Mouse (Mus musculus) heart, postnatal 14 days (tissue): ENCODE data around the gene Krt79. TPM values are rescaled to one million over a fixed set of nuclear protein-coding genes. Genes with fewer than 3 reads are reported as not detected.
A peak's percentile ranks its signal among the peaks of the same experiment; 100 is the strongest.

ENCODE experiments used
- DNase-seq, 2 experiments: peaks; one replicate each; pipeline ENCODE4 v3.0.0; 2021 to 2022
- intact Hi-C: fragments of 180-260 bp; cut with DNase I; formaldehyde crosslinking; loops from one replicate; pipeline ENCODE4 v1.15.1; 2025
- microRNA-seq, 2 experiments: library from miRNA; unstranded; fragments of <30 nt; microRNA quantifications; one replicate each; pipeline ENCODE4 v1.2.0; 2021 to 2022
- total RNA-seq, 2 experiments: library from RNA; stranded (reverse); gene quantifications; 2 replicates each; pipeline ENCODE4 v1.2.3; 2021

Gene Krt79
- total RNA-seq, 2 experiments from 2014 or later = 0.26 to 0.34 TPM

DNA sequence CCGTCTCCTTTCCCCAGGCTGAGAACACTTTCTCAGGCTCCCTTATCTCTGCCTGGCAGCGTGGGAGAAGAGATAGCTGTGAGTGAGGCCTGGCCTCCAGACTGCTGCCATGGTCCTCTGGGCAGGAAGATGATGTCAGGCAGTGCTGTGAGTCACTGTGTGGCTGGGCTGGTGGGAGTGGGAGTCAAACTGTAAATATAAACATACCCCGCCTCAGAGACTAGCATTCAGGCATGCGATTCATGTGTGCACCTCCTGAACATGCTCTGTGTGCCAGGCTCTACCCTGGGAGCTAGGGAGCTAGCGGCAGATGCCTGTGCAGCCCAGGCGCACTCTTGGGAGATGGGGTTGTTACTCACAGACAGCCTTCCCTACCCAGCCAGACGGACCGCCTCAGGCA is 1.8 kb upstream of the Krt79 start:
- intact Hi-C loops = no loop called here
- no peak for DNase-seq

DNA sequence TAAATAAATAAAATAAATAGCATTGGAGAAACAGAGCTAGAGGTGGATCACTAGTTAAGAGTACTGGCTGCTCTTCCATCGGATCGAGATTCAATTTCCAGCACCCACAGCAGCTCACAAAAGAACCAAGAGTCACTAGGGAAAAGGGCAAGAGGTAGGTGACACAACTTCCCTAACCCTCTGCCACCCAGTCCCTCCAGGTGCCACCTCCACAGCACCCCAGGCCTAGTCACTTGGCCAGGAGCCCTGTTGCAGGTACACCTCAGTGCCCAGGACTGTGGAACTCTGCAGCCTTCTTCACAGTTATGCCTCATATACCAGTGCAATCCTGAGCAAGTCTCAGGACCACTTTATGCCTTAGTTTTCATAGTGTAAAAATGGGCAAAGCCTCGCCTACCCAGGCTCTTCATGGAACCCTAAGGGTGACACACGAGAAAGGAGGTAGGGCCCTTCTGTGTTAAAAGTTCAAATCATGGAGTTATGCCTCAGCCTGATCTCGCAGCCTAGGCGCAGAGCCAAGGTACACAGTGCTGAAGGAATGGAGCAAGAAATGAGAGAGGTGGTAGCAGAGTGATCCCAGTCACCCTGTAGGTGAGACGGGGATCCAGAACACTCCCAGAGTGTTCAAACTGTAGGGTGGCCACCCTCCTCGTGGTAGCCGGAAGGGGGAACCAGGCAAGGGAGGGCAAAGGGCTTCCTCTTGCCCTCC is 1.4 kb downstream of the Krt79 start:
- intact Hi-C loops = no loop called here
- DNase-seq = no peak

DNA sequence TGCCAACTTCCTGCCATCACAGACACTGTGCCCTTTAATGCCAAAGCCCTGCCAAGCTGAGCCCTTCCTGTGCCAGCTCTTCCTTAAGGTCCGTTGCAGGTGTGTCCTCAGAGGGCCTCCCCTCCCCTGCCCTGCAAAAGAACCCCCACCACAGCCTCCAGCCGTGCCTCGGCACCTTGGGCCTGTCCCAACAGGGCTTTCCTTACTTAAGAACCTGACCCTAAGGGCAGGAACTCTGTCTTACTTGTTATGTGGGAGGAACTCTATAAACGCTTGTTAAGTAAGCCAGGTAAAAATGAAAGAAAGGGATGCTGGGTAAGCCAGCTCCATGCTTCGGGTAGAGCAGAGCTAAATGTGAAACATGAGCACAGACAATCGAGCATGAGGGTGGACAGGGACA is 7.1 kb downstream of the Krt79 start:
- intact Hi-C loops = no loop called here
- DNase-seq = no peak

DNA sequence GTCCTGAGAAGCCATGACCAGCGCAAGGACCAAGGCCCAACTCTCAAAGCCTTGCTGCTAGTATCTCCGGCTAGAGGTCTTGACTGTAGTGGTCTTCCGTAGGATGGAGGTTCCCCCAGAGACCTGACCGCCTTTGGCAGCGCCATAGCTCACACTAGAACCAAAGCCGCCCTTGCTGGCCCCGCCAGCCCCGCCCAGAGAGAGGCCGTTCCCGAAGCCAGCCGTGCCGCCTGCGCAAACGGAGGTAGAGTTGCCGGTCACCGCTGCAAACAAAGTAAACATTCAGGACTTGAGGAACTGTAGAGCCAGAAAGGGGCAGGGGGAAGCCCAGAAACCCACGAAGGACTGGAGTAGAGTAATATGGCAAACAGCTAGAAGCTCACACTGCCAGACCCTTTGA is 10.5 kb downstream of the Krt79 start:
- peak in 1 of 2 experiments; percentile 16 for DNase-seq
- intact Hi-C loops = no loop called here

DNA sequence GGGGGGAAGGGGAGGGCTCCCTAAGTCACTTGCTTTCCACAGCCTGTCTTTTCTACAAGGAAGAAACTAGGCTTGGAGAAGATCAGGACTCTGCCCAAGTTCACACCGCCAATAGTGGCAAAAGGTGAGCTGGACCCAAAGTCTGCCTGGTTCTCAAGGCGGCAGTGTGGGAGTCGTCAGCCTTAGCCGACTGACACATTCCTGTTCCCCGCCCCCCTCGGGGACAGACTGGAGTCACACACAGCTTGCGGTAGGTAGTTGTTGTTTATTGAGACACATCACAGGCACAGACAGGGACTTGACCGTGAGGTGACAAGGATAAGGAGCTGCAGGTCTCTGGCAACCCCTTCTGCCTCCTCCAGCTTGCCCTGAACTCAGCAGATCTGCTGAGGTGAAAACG is 11.0 kb downstream of the Krt79 start:
- intact Hi-C loops = no loop called here
- DNase-seq = no peak

DNA sequence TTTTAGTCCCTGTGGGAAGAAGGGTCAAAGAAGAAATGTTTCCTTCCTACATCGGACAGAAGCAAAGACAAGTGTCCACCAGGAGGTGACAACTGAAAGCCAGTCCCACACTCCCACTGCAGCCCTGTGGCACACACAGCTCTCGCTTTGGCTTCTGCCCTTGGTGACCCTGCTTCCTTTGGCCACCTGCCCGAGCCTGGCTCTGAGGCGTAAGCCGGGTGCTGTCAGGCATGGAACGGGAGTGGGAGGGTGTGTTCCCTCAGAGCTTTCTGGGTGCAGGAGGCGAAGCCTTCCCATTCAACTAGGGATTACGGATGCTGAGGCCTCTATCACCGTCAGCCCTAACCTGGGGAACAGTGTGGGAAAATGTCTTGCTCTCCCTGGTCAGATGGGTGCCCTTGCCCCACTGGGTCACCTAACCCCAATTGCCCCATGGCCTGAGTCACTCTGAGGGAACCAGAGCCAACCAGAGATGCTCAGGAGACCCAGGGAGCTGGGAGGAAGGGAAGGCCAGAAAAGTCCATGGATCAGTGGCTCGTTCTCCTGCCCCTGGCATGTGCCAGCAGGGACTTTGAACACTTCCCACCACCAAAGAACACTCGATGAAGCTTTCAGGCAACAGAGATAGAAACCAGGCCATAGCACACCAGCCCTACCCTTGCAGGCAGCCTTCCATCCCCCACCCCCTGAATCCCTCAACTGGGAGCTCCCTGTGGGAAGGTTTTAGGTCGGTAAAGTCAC is 12.6 kb downstream of the Krt79 start:
- intact Hi-C loops = no loop called here
- DNase-seq = peak in 1 of 2 experiments; percentile 35

DNA sequence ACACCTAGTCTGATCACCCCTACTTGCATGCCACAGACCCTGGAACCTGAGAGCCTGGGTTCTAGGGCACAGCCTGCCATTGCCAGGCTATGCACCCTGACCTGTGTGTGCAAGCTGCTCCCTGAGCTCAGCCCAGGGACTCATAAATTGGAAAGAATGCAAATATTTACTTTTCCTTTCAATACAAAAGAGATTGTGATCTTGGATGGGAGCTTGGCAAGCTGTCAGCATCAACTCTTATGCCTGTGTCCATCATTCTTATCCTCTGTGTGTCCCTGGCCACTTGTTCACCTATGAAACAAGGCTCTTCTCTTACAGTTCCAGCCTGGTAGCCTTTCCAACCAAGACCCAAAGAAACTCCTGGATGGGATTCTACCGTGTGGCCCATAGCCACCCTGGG is 15.1 kb downstream of the Krt79 start:
- intact Hi-C loops = no loop called here

DNA sequence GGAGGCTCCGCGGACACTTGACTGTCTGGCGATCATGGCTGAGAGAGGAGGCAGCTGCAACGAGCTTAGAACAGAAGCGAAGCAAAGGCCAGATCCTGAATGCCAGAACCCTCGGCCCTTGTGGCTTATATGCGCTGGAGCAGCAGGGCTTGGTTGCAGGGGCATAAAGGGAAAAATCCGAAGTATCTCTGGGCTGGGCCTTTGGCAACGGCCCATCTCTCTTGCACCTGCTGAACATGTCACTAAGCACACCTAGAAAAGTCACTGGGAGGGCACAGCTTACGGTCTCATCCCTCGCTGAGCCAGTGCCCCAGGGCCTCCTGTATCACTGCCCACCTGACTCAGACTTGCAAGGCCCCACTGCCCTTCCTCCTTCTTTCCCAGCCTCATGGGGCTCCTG is 15.5 kb downstream of the Krt79 start, which contains the start of gene Krt4:
Gene Krt4 (minus strand): TSS at position 101 of the 400 bp plus-strand sequence.
- DNase-seq = no peak
- intact Hi-C loops = no loop called here

More for the DNA sequence above, 15.1 kb downstream of the Krt79 start:
- DNase-seq = no peak

DNA sequence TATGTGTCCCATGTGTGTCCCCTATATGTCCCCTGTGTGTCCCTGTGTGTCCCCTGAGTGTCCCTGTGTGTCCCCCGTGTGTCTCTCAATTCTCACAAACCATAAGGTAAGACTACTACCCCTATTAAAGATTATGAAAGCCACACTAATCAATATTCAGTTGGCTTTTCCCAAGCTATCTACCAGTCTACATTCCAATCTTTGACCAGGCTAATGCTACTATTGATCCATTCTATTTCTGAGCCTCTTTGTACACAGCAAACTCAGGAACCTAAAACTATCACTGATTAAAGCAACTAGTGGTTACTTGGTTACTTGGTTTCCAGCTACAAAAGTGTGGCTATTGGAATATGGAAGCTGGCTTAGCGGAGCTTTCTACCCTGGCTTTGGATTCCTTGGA is 17.8 kb downstream of the Krt79 start:
- intact Hi-C loops = no loop called here
- no peak for DNase-seq

DNA sequence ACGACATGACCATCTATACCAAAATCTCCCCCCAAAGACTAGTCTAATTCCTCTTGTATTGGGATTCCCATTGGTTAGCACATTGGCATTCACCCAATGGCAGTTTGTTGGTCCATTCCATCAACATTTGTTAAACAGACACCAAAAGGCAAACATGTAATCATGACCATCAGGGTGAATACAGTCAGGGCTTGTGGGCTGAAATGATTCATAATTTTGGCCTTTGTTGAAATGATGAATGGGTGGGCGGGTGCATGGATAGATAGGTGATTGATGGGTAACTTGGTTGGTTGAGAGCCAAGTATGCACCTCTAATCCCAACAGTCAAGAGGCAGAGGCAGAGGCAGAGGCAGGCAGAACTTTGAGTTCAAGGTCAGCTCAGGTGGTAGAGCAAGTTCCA is 24.1 kb downstream of the Krt79 start:
- no peak for DNase-seq
- intact Hi-C loops = no loop called here

DNA sequence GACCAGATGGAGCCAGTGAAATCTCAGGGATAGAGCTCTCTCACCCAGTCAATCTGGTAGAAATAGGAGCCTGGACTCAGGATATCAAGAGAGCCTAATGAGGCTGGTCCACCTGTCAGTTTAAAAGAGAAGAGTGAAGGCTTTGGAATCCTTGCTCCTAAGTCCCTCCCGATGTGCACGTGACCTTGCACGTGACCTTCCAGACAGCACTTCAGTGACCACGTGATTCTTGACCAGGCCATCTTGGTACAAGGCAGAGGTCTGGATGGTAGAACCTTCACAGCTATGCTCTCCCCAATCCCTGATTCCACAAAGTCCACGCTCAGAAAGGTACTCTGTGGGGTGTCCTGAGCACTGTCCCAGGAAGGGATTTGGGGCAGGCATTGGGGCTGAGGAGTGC is 35.3 kb downstream of the Krt79 start:
- DNase-seq = no peak
- intact Hi-C loops = loop anchor here (5.0 kb wide), 1 partner anchor 67 kb away; no protein-coding TSS in a partner anchor

DNA sequence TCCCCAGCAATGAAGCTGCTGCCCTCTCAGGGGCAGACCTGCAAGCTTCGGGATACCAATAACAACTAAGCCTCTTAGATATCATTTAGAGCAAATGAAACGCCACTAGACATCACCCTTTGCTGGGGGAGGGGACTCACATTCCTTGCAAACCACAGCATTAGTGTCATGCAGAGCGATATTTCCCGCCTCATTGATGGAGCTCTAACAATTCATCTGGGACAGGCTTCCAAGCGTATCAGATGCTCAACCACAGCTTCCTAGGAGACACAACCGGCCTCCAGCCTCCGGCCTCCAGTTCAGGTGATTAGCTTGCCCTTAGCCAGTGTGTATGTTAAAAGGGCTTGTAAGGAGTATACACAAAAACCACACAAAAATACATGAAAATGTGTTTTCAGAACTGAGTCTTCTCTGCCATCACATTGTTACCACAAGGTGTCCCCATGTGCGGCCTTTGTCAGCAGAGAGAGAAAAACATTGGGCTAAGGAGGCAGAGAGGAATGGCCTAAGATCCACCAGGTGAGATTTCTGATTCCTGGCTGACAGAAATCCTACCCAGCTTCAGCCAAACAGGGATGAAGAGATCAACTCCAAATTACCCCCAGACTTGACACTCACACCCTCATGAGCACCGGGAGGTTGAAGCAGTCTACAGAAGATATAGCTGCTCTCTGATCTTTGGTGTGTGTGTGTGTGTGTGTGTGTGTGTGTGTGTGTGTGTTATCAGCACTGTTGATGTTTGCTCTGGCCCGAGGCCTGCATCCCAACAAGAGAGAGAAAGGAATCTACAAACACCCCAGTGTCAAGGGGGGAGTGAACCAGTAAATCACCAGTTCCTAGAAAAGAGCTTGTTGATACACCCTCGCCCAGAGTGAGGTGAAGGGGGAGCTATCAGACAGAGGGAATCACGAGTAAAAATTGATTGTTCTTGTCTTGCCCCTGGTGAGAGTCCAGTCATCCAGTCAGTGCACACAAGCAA is 37.7 kb downstream of the Krt79 start:
- intact Hi-C loops = loop anchor here (5.0 kb wide), 1 partner anchor 70 kb away; no protein-coding TSS in a partner anchor
- no peak for DNase-seq

DNA sequence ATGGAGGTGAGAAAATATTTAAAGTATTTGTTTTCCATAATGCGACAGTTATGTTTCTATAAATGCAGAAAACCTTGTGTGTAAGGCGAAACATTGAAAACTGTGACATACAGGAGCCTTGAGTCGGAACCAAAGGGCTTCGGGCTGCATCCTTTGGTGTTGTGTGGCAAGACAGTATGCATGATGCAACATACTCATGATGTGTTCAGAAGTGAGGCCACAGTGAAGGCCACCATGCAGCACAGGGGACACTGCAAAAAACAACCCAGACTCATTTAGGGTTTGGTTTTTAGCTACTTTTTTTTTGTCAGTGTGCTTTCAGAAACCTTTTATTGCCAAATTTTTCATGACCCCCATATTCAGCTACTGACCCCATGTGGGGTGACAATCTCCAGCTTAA is 44.9 kb downstream of the Krt79 start:
- intact Hi-C loops = no loop called here
- DNase-seq = no peak

DNA sequence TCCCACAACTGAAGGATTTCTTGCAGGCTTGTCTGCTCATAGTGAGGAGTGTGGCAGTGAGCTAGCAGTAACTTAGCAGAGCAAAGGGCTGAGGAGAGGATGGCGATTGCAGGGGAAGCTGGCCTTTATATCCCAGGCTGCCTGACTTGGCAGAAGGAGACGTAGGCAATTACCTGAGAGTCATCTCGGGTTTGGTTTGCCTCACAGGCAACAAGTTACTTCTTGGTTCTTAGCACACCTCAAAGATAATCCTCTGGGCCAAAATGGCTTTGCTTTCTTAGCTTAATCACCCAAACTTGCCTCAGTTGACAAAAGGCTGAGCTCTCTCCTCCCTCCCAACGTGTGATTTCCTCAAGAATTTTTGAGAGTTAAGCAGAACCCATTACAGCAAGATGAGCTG is 47.3 kb downstream of the Krt79 start, which contains the start of gene Krt76:
Gene Krt76 (minus strand): TSS at position 101 of the 400 bp plus-strand sequence.
- intact Hi-C loops = no loop called here
- no peak for DNase-seq

DNA sequence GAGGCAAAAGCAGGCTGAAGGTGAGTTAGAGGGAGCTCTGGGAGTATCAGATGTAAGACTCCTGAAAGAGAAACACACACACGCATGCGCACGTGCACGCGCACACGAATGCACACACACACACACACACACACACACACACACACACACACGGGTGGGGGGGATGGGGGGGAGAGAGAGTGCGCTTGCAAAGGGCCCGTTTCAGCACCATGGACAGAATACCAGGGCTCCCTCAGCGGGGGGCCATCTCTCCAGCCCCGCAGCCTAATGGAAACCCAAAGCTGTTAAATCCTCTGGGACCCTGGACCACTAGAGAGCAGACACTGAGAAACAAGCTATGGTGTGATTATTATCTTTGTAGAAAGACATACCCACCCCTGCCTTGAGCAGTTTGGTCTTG is 60.3 kb downstream of the Krt79 start:
- intact Hi-C loops = no loop called here
- DNase-seq = peak in 1 of 2 experiments; percentile 7

Small RNAs within 50 kb of the gene (microRNA-seq; reads per million reads assigned to microRNA genes)
- gene Gm44356 = 0 reads per million in 2 experiments

Other genes with a start within 250 kb of the Krt79 start
- not detected for gene Krt6a, start 246.0 kb downstream of the Krt79 start, total RNA-seq
- 1 to 10 TPM in 1 of 2 experiments, under 1 TPM in 1; 0.33 to 2.1 TPM for gene Krt5, start 227.4 kb downstream of the Krt79 start, total RNA-seq
- not detected for gene Krt71, start 197.2 kb downstream of the Krt79 start, total RNA-seq
- not detected for gene Krt72, start 153.9 kb downstream of the Krt79 start, total RNA-seq
- gene Krt73, start 138.0 kb downstream of the Krt79 start, total RNA-seq = not detected
- gene Krt2, start 122.2 kb downstream of the Krt79 start, total RNA-seq = not detected
- gene Krt1, start 89.5 kb downstream of the Krt79 start, total RNA-seq = under 1 TPM in 1 of 2 experiments, not detected in 1; 0.07 TPM
- gene Krt77, start 70.6 kb downstream of the Krt79 start, total RNA-seq = not detected
- not detected for gene Krt76, start 47.4 kb downstream of the Krt79 start, total RNA-seq
- gene Krt4, start 15.6 kb downstream of the Krt79 start, total RNA-seq = not detected
- gene Krt78, start 14.0 kb upstream of the Krt79 start, total RNA-seq = not detected
- 1 to 10 TPM; 4.2 to 7.0 TPM for gene Krt8, start 64.2 kb upstream of the Krt79 start, total RNA-seq
- 10 to 100 TPM in 1 of 2 experiments, 1 to 10 TPM in 1; 4.9 to 10.4 TPM for gene Krt18, start 87.9 kb upstream of the Krt79 start, total RNA-seq
- 100 to 1,000 TPM; 130 to 147 TPM for gene Eif4b, start 133.4 kb upstream of the Krt79 start, total RNA-seq
- gene Tns2, start 160.1 kb upstream of the Krt79 start, total RNA-seq = 100 to 1,000 TPM; 119 to 121 TPM
- 10 to 100 TPM; 14.0 to 17.5 TPM for gene Spryd3, start 195.9 kb upstream of the Krt79 start, total RNA-seq
- gene Igfbp6, start 204.0 kb upstream of the Krt79 start, total RNA-seq = 10 to 100 TPM; 42.0 to 51.8 TPM
- gene Soat2, start 210.2 kb upstream of the Krt79 start, total RNA-seq = under 1 TPM in 1 of 2 experiments, not detected in 1; 0.17 TPM